Mouse (Mus musculus): ENCODE measurements around the gene Sema3b. TPM values are rescaled to one million over a fixed set of nuclear protein-coding genes. Genes with fewer than 3 reads are reported as not detected.

Gene Sema3b
- polyA plus RNA-seq, 2 experiments: 0.22 to 0.33 TPM

DNA sequence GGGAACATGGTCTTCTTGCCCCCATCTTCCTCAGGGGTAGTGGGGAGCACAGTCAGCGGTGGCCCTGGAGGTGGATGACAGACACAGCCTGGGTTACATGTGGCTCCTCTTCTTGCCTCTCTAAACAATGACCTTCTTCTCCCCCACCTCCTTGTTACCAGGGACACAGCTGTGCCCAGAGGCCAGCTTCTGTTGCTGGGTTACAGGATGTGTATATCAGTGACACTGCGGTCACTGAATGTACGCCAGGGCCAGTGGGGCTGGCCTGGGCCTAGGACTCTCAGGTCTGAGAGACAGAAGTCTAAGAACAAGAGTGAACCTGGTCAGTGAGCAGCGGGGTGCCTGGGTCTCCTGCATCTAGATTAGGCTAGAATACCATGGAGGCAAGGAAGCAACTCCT lies 6.0 kb upstream of the Sema3b start:
- H3K27ac ChIP-seq: no peak overlapping the region
- DNase-seq (ENCODE audit: low read depth in 3 of 3, low spot score in 3 of 3): no peak
- H3K36me3 ChIP-seq (replicated peaks; ENCODE audit: control insufficient read depth, insufficient read depth, low read depth): peaks cover 42% of the 10 kb centered on the region
- peaks cover 11 to 24% of the 10 kb centered on the region in 2 experiments for H3K4me1 ChIP-seq (replicated peaks; ENCODE audit: control insufficient read depth in 2 of 2, insufficient read depth in 2 of 2, low read length in 1 of 2)
- H3K4me3 ChIP-seq (ENCODE audit: insufficient read depth in 1 of 2, low read depth in 2 of 2, low read length in 2 of 2): no peak overlapping the region
- TF ChIP-seq EP300 (IDR thresholded peaks at IDR 0.05; ENCODE audit: low read depth) (no peak), CTCF (IDR thresholded peaks at IDR 0.05; ENCODE audit: low read depth) (no peak)
- no peak overlapping the region for H3K4me2 ChIP-seq (ENCODE audit: low read depth)
- no peak overlapping the region for H3K9ac ChIP-seq (replicated peaks)
- no peak for ATAC-seq (ENCODE audit: insufficient read depth)
- H3K9me3 ChIP-seq (ENCODE audit: control insufficient read depth, low read length): no peaks in the 10 kb centered on the region
- H3K27me3 ChIP-seq (ENCODE audit: control insufficient read depth, insufficient read depth, low read length): no peaks in the 10 kb centered on the region
- WGBS (ENCODE audit: insufficient replicate concordance): 86% methylated on average over 4 of the region's 4 CpGs

- ATAC-seq (ENCODE audit: insufficient read depth) (no peak), DNase-seq (ENCODE audit: low read depth in 3 of 3, low spot score in 3 of 3) (no peak)
- H3K27me3 ChIP-seq (ENCODE audit: control insufficient read depth, insufficient read depth, low read length): no peaks in the 10 kb centered on the region
- H3K4me1 ChIP-seq (replicated peaks; ENCODE audit: control insufficient read depth in 2 of 2, insufficient read depth in 2 of 2, low read length in 1 of 2): peaks cover 5 to 15% of the 10 kb centered on the region in 2 experiments
- H3K4me2 ChIP-seq (ENCODE audit: low read depth): peak overlapping the region; percentile 82
- peak overlapping the region; percentile 31 for H3K27ac ChIP-seq
- H3K9ac ChIP-seq (replicated peaks): peak overlapping the region; percentile 73
- 8% methylated on average over 12 of the region's 12 CpGs for WGBS (ENCODE audit: insufficient replicate concordance)
- no peaks in the 10 kb centered on the region for H3K9me3 ChIP-seq (ENCODE audit: control insufficient read depth, low read length)
- H3K36me3 ChIP-seq (replicated peaks; ENCODE audit: control insufficient read depth, insufficient read depth, low read depth): peaks cover 27% of the 10 kb centered on the region
- TF ChIP-seq EP300 (IDR thresholded peaks at IDR 0.05; ENCODE audit: low read depth) (0 out of 2 replicates have a peak, but pooled peaks have one; percentile 7), CTCF (IDR thresholded peaks at IDR 0.05; ENCODE audit: low read depth) (no peak; the same call in 1 of the 2 replicates)
- peak overlapping the region; percentile 45 to 57 for H3K4me3 ChIP-seq (ENCODE audit: insufficient read depth in 1 of 2, low read depth in 2 of 2, low read length in 2 of 2)
Observed at GRCm38 (mm10) chr9:107612945-107613569, 4.0 kb upstream of the Sema3b start.

GRCm38 (mm10) chr9:107612191-107612944 lies 3.3 kb upstream of the Sema3b start:
- Histone ChIP-seq H3K9ac (replicated peaks) (peak overlapping the region; percentile 73), H3K36me3 (replicated peaks; ENCODE audit: control insufficient read depth, insufficient read depth, low read depth) (peaks cover 25% of the 10 kb centered on the region), H3K27ac (peak overlapping the region; percentile 49), H3K27me3 (ENCODE audit: control insufficient read depth, insufficient read depth, low read length) (no peaks in the 10 kb centered on the region), H3K4me3 (ENCODE audit: insufficient read depth in 1 of 2, low read depth in 2 of 2, low read length in 2 of 2) (peak overlapping the region; percentile 30 to 57), H3K9me3 (ENCODE audit: control insufficient read depth, low read length) (no peaks in the 10 kb centered on the region), H3K4me2 (ENCODE audit: low read depth) (peak overlapping the region; percentile 82), H3K4me1 (replicated peaks; ENCODE audit: control insufficient read depth in 2 of 2, insufficient read depth in 2 of 2, low read length in 1 of 2) (peaks cover 5 to 17% of the 10 kb centered on the region in 2 experiments)
- ATAC-seq (ENCODE audit: insufficient read depth): peak; percentile 93
- 4% methylated on average over 48 of the region's 48 CpGs for WGBS (ENCODE audit: insufficient replicate concordance)
- TF ChIP-seq CTCF (IDR thresholded peaks at IDR 0.05; ENCODE audit: low read depth) (peak; percentile 91), EP300 (IDR thresholded peaks at IDR 0.05; ENCODE audit: low read depth) (no peak)
- DNase-seq (ENCODE audit: low read depth in 3 of 3, low spot score in 3 of 3): peak; percentile 88 to 90 (median 90)

GRCm38 (mm10) chr9:107611456-107612190 lies 2.6 kb upstream of the Sema3b start:
- DNase-seq (ENCODE audit: low read depth in 3 of 3, low spot score in 3 of 3): no peak
- ATAC-seq (ENCODE audit: insufficient read depth): 0 out of 2 replicates have a peak, but pooled peaks have one; percentile 1
- Histone ChIP-seq H3K4me3 (ENCODE audit: insufficient read depth in 1 of 2, low read depth in 2 of 2, low read length in 2 of 2) (no peak overlapping the region), H3K4me2 (ENCODE audit: low read depth) (peak overlapping the region; percentile 82), H3K27ac (no peak overlapping the region), H3K9ac (replicated peaks) (no peak overlapping the region), H3K9me3 (ENCODE audit: control insufficient read depth, low read length) (no peaks in the 10 kb centered on the region), H3K27me3 (ENCODE audit: control insufficient read depth, insufficient read depth, low read length) (no peaks in the 10 kb centered on the region), H3K36me3 (replicated peaks; ENCODE audit: control insufficient read depth, insufficient read depth, low read depth) (peaks cover 20% of the 10 kb centered on the region), H3K4me1 (replicated peaks; ENCODE audit: control insufficient read depth in 2 of 2, insufficient read depth in 2 of 2, low read length in 1 of 2) (peaks cover 5 to 17% of the 10 kb centered on the region in 2 experiments)
- 36% methylated on average over 6 of the region's 6 CpGs for WGBS (ENCODE audit: insufficient replicate concordance)
- TF ChIP-seq CTCF (IDR thresholded peaks at IDR 0.05; ENCODE audit: low read depth) (no peak), EP300 (IDR thresholded peaks at IDR 0.05; ENCODE audit: low read depth) (no peak)

All from liver, embryonic 14.5 days (tissue).